Mouse (Mus musculus): ENCODE measurements around the gene H2afx. TPM values are rescaled to one million over a fixed set of nuclear protein-coding genes. Genes with fewer than 3 reads are reported as not detected.
"Not testable (repeated sequence)": the region's sequence is repeated elsewhere in the genome, so short reads cannot be mapped to it uniquely, and the experiment has no call there.

The H2afx gene
- total RNA-seq, 1 experiment from 2014 or later = 8.6 TPM

GRCm38 (mm10) chr9:44317452-44317851 is 17.0 kb upstream of the H2afx start:
- ATAC-seq (replicated peaks; ENCODE audit: insufficient number of reproducible peaks, low FRiP score, low TSS enrichment, poor library complexity, severe bottlenecking) = no peak

- no peak for ATAC-seq (replicated peaks; ENCODE audit: insufficient number of reproducible peaks, low FRiP score, low TSS enrichment, poor library complexity, severe bottlenecking)
These were observed 16.2 kb upstream of the H2afx start for GRCm38 (mm10) chr9:44318076-44318825.

GRCm38 (mm10) chr9:44318826-44319095 is 15.7 kb upstream of the H2afx start:
- no peak for ATAC-seq (replicated peaks; ENCODE audit: insufficient number of reproducible peaks, low FRiP score, low TSS enrichment, poor library complexity, severe bottlenecking)

- no peak for ATAC-seq (replicated peaks; ENCODE audit: insufficient number of reproducible peaks, low FRiP score, low TSS enrichment, poor library complexity, severe bottlenecking)
These were observed 15.2 kb upstream of the H2afx start for GRCm38 (mm10) chr9:44319105-44319886.

- peak; percentile 85 for ATAC-seq (replicated peaks; ENCODE audit: insufficient number of reproducible peaks, low FRiP score, low TSS enrichment, poor library complexity, severe bottlenecking)
These were observed 14.4 kb upstream of the H2afx start, which contains the start of gene C2cd2l for GRCm38 (mm10) chr9:44319887-44320798. Gene C2cd2l (minus strand): TSS chr9:44320285.

- no peak for ATAC-seq (replicated peaks; ENCODE audit: insufficient number of reproducible peaks, low FRiP score, low TSS enrichment, poor library complexity, severe bottlenecking)
These were observed 13.7 kb upstream of the H2afx start for GRCm38 (mm10) chr9:44320799-44321133.

GRCm38 (mm10) chr9:44323656-44324055 is 10.8 kb upstream of the H2afx start:
- ATAC-seq (replicated peaks; ENCODE audit: insufficient number of reproducible peaks, low FRiP score, low TSS enrichment, poor library complexity, severe bottlenecking) = not testable (repeated sequence)

GRCm38 (mm10) chr9:44324147-44324546 is 10.3 kb upstream of the H2afx start:
- ATAC-seq (replicated peaks; ENCODE audit: insufficient number of reproducible peaks, low FRiP score, low TSS enrichment, poor library complexity, severe bottlenecking) = no peak

- ATAC-seq (replicated peaks; ENCODE audit: insufficient number of reproducible peaks, low FRiP score, low TSS enrichment, poor library complexity, severe bottlenecking) = not testable (repeated sequence)
These were observed 9.3 kb upstream of the H2afx start for GRCm38 (mm10) chr9:44325032-44325767.

- ATAC-seq (replicated peaks; ENCODE audit: insufficient number of reproducible peaks, low FRiP score, low TSS enrichment, poor library complexity, severe bottlenecking) = no peak
These were observed 8.6 kb upstream of the H2afx start, which contains the start of gene Dpagt1 for GRCm38 (mm10) chr9:44325768-44326370. Gene Dpagt1 (plus strand): TSS chr9:44326019.

GRCm38 (mm10) chr9:44326371-44327063 is 8.0 kb upstream of the H2afx start:
- peak; percentile 94 for ATAC-seq (replicated peaks; ENCODE audit: insufficient number of reproducible peaks, low FRiP score, low TSS enrichment, poor library complexity, severe bottlenecking)

GRCm38 (mm10) chr9:44327064-44327711 is 7.3 kb upstream of the H2afx start:
- no peak for ATAC-seq (replicated peaks; ENCODE audit: insufficient number of reproducible peaks, low FRiP score, low TSS enrichment, poor library complexity, severe bottlenecking)

GRCm38 (mm10) chr9:44327926-44328325 is 6.6 kb upstream of the H2afx start:
- no peak for ATAC-seq (replicated peaks; ENCODE audit: insufficient number of reproducible peaks, low FRiP score, low TSS enrichment, poor library complexity, severe bottlenecking)

- ATAC-seq (replicated peaks; ENCODE audit: insufficient number of reproducible peaks, low FRiP score, low TSS enrichment, poor library complexity, severe bottlenecking) = no peak
These were observed 3.8 kb upstream of the H2afx start for GRCm38 (mm10) chr9:44330736-44331135.

- no peak for ATAC-seq (replicated peaks; ENCODE audit: insufficient number of reproducible peaks, low FRiP score, low TSS enrichment, poor library complexity, severe bottlenecking)
These were observed 1.4 kb upstream of the H2afx start for GRCm38 (mm10) chr9:44332918-44333638.

- no peak for ATAC-seq (replicated peaks; ENCODE audit: insufficient number of reproducible peaks, low FRiP score, low TSS enrichment, poor library complexity, severe bottlenecking)
These were observed 1.0 kb downstream of the H2afx start for GRCm38 (mm10) chr9:44335331-44336092.
